Mouse (Mus musculus) forebrain, embryonic 13.5 days (tissue): ENCODE data around the gene Tmem206. TPM values are rescaled to one million over a fixed set of nuclear protein-coding genes. Genes with fewer than 3 reads are reported as not detected.

Source experiments
- ATAC-seq: fragments of 200-750 bp; cut with Nextera tagmentation; 2 replicates; pipeline ENCODE4 v1.8.0; 2017
- H3K27ac ChIP-seq: fragments of 300-500 bp; sonication (generic); 2 replicates; pipeline ENCODE4 v1.5.1; 2015; ENCODE audit warnings: inconsistent platforms, mild to moderate bottlenecking, moderate library complexity
- H3K27me3 ChIP-seq: fragments of 300-500 bp; sonication (generic); 2 replicates; pipeline ENCODE4 v1.6.1; 2015; ENCODE audit warnings: mild to moderate bottlenecking, inconsistent platforms
- H3K36me3 ChIP-seq: fragments of 300-500 bp; sonication (generic); 2 replicates; pipeline ENCODE4 v1.6.1; 2015; ENCODE audit warnings: mild to moderate bottlenecking, inconsistent platforms; ENCODE audit not compliant: poor library complexity, severe bottlenecking
- H3K4me1 ChIP-seq: fragments of 300-500 bp; sonication (generic); 2 replicates; pipeline ENCODE4 v1.6.1; 2015; ENCODE audit warnings: inconsistent platforms
- H3K4me2 ChIP-seq: fragments of 300-500 bp; sonication (generic); 2 replicates; pipeline ENCODE4 v1.6.1; 2015; ENCODE audit warnings: inconsistent platforms, mild to moderate bottlenecking, moderate library complexity
- H3K4me3 ChIP-seq: fragments of 300-500 bp; sonication (generic); 2 replicates; pipeline ENCODE4 v1.5.1; 2015; ENCODE audit warnings: mild to moderate bottlenecking, inconsistent platforms
- H3K9ac ChIP-seq: fragments of 300-500 bp; sonication (generic); 2 replicates; pipeline ENCODE4 v1.6.1; 2015; ENCODE audit warnings: mild to moderate bottlenecking, inconsistent platforms
- H3K9me3 ChIP-seq: fragments of 300-500 bp; sonication (generic); replicated peaks from 2 replicates; pipeline ENCODE4 v1.6.1; 2016; ENCODE audit warnings: inconsistent platforms
- WGBS: fragments of 180-500 bp; shearing (Covaris S2); methylation state at CpG from one replicate; pipeline ENCODE4 v1.1.7; 2015; 5-methylcytosine and 5-hydroxymethylcytosine counted together
- polyA plus RNA-seq: library from polyadenylated mRNA; unstranded; fragments of >200 nt; fragmentation: Nextera tagmentation; extraction: Ambion mirVana; gene quantifications from 2 replicates; pipeline ENCODE4 v1.2.1, GENCODE M21; 2015

Gene Tmem206
- polyA plus RNA-seq, 1 experiment from 2014 or later, result 41.3 TPM

- Histone ChIP-seq H3K27me3 (0 out of 2 replicates have a peak, but pooled peaks cover 3% of the 10 kb centered on the region), H3K4me2 (peak overlapping the region; percentile 63), H3K9me3 (no peaks in the 10 kb centered on the region), H3K27ac (no peak overlapping the region), H3K36me3 (peaks cover 2% of the 10 kb centered on the region; the same call in 1 of the 2 replicates), H3K4me1 (peaks cover 12% of the 10 kb centered on the region), H3K4me3 (no peak overlapping the region), H3K9ac (no peak overlapping the region)
- no peak for ATAC-seq
- 75% methylated on average over 6 of the region's 6 CpGs for WGBS
These were observed 12.6 kb upstream of the Tmem206 start for GRCm38 (mm10) chr1:191313158-191313557.

DNA sequence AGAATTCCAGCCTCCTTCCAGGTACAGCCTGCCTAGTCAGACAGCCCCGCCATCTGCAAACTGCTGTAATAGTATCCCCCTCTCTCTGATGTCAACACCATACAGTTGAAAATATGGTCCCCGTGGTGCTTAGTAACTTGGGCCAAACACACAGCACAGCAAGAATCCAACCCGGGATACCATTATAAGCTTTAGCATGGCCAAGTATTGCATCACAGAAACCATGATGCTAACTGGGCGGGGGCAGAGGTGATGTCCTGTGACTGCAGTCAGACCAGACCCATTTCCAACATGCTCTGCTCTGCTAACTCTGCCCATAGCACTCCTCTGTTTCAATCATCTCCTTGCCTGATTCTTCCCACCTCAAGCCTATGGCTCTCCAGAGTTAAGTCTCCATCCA, 11.8 kb upstream of the Tmem206 start:
- Histone ChIP-seq H3K9ac (no peak overlapping the region), H3K9me3 (no peaks in the 10 kb centered on the region), H3K4me3 (no peak overlapping the region), H3K4me2 (no peak overlapping the region), H3K4me1 (peaks cover 12% of the 10 kb centered on the region), H3K36me3 (no peaks in the 10 kb centered on the region), H3K27me3 (0 out of 2 replicates have a peak, but pooled peaks cover 3% of the 10 kb centered on the region), H3K27ac (no peak overlapping the region)
- ATAC-seq, result no peak
- WGBS, result 82% methylated on average over 4 of the region's 4 CpGs

- no peak for ATAC-seq
- 88% methylated on average over 8 of the region's 8 CpGs for WGBS
- peak overlapping the region; percentile 82 for H3K4me2 ChIP-seq
- no peaks in the 10 kb centered on the region for H3K36me3 ChIP-seq
- no peak overlapping the region for H3K9ac ChIP-seq
- H3K4me1 ChIP-seq, result peaks cover 12% of the 10 kb centered on the region
- H3K27ac ChIP-seq, result no peak overlapping the region
- no peaks in the 10 kb centered on the region for H3K9me3 ChIP-seq
- 0 out of 2 replicates have a peak, but pooled peaks cover 7% of the 10 kb centered on the region for H3K27me3 ChIP-seq
- no peak overlapping the region for H3K4me3 ChIP-seq
These were observed 8.9 kb upstream of the Tmem206 start for GRCm38 (mm10) chr1:191316818-191317217.

DNA sequence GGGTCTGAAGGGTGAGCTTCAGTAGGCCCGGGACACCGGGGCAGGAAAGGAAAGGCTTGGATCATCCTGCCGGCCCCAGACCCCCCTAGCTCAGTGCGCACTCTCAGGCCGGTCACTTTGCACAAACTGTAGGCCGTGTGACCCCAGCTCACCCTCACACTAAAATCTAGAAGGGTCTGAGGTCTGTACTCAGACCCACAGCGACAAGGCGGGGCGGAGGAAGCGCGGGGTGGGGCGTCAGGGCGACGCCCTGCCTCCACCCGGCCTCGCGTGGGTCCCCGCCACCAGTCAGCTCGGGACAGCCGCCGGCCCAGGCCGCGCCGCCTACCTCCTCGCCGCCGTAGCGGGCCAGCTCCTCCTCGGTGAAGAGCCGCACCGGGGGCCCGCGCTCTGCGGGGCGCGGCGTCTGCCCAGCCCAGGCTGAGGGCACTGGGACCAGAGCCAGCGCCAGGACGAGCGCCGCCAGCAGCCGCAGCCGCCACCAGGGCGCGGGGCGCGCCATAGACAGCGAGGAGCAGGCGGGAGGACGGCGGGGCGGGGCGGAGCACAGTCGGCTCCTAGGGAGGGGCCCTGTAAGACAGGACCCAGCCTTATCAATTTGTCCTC, 8.0 kb upstream of the Tmem206 start, which contains the start of gene Nenf:
Gene Nenf (minus strand): TSS at position 604 of the 606 bp plus-strand sequence.
- H3K9me3 ChIP-seq, result no peaks in the 10 kb centered on the region

DNA sequence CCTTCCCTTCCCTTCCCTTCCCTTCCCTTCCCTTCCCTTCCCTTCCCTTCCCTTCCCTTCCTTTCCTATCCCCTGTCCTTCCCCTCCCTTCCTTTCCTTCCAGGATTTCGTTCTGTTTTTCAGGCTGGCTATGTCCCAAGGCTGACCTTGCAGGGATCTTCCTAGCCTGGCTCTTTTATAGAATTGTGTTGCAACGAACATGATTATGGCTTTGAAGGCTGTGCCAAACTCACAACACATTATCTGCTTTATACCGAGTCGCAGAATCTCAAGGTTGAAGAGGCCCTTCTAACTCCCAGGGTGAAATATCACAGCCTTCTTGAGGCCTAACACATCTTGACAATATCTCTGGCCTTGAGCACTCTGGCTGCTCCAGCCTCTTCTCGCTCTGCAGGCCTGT, 7.0 kb upstream of the Tmem206 start:
- peaks cover 8% of the 10 kb centered on the region for H3K4me1 ChIP-seq
- H3K9ac ChIP-seq, result no peak overlapping the region
- no peak overlapping the region for H3K27ac ChIP-seq
- 0 out of 2 replicates have a peak, but pooled peaks cover 7% of the 10 kb centered on the region for H3K27me3 ChIP-seq
- 76% methylated on average over 4 of the region's 5 CpGs for WGBS
- H3K9me3 ChIP-seq, result no peaks in the 10 kb centered on the region
- H3K4me2 ChIP-seq, result no peak overlapping the region
- H3K4me3 ChIP-seq, result no peak overlapping the region
- H3K36me3 ChIP-seq, result no peaks in the 10 kb centered on the region
- no peak for ATAC-seq

More for the DNA sequence above, 8.0 kb upstream of the Tmem206 start, which contains the start of gene Nenf:
- no peak within 1 kb of the TSS for H3K27ac ChIP-seq
- H3K4me1 ChIP-seq, result peaks cover 11% of the 10 kb centered on the region
- WGBS, result under 1% methylated on average over 48 of the region's 54 CpGs
- H3K4me3 ChIP-seq, result peak within 1 kb of the TSS; percentile 60
- peak within 1 kb of the TSS; percentile 82 for H3K4me2 ChIP-seq
- peak within 1 kb of the TSS; percentile 88 for H3K9ac ChIP-seq
- no peaks in the 10 kb centered on the region for H3K36me3 ChIP-seq
- peak; percentile 92 for ATAC-seq
- H3K27me3 ChIP-seq, result 0 out of 2 replicates have a peak, but pooled peaks cover 7% of the 10 kb centered on the region

DNA sequence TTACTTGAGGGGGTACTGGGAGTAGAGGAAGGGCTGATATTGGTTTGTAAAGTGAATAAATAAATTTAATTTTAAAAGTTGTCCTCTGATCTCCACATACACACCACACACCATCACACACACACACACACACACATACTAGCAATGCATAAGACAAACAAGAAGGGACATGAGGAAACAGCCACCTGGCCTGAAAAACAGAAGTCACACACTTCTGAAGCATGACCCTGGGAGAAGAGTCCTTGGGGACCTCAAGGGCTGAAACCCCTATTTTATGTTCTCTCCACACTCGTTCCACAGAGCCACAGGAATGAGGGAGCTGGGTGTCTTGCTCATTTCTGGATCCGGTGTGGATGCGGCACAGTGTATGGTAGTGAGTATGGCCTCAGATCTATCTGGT, 2.3 kb upstream of the Tmem206 start:
- no peak overlapping the region for H3K9ac ChIP-seq
- H3K9me3 ChIP-seq, result no peaks in the 10 kb centered on the region
- no peaks in the 10 kb centered on the region for H3K36me3 ChIP-seq
- H3K4me2 ChIP-seq, result no peak overlapping the region
- H3K27me3 ChIP-seq, result peaks cover 6% of the 10 kb centered on the region; the same call in 1 of the 2 replicates
- WGBS, result 88% methylated on average over 3 of the region's 3 CpGs
- H3K4me1 ChIP-seq, result peaks cover 22% of the 10 kb centered on the region
- ATAC-seq, result no peak
- H3K4me3 ChIP-seq, result no peak overlapping the region
- no peak overlapping the region for H3K27ac ChIP-seq

GRCm38 (mm10) chr1:191324733-191325590, 750 bp upstream of the Tmem206 start:
- peak overlapping the region; percentile 79 for H3K27ac ChIP-seq
- H3K4me2 ChIP-seq, result peak overlapping the region; percentile 88
- ATAC-seq, result peak; percentile 20; the same call in 1 of the 2 replicates
- peaks cover 28% of the 10 kb centered on the region for H3K4me1 ChIP-seq
- no peaks in the 10 kb centered on the region for H3K9me3 ChIP-seq
- peaks cover 5% of the 10 kb centered on the region; the same call in 1 of the 2 replicates for H3K36me3 ChIP-seq
- peak overlapping the region; percentile 43 for H3K9ac ChIP-seq
- peaks cover 6% of the 10 kb centered on the region; the same call in 1 of the 2 replicates for H3K27me3 ChIP-seq
- 85% methylated on average over 7 of the region's 7 CpGs for WGBS
- H3K4me3 ChIP-seq, result no peak overlapping the region

GRCm38 (mm10) chr1:191326233-191326882, 646 bp downstream of the Tmem206 start:
- peak; percentile 71 for ATAC-seq
- Histone ChIP-seq H3K4me2 (peak overlapping the region; percentile 88), H3K4me3 (peak overlapping the region; percentile 87), H3K27me3 (peaks cover 3% of the 10 kb centered on the region; the same call in 1 of the 2 replicates), H3K27ac (peak overlapping the region; percentile 79), H3K9ac (peak overlapping the region; percentile 88), H3K36me3 (peaks cover 12% of the 10 kb centered on the region), H3K4me1 (peaks cover 28% of the 10 kb centered on the region), H3K9me3 (no peaks in the 10 kb centered on the region)
- under 1% methylated on average over 35 of the region's 35 CpGs for WGBS

DNA sequence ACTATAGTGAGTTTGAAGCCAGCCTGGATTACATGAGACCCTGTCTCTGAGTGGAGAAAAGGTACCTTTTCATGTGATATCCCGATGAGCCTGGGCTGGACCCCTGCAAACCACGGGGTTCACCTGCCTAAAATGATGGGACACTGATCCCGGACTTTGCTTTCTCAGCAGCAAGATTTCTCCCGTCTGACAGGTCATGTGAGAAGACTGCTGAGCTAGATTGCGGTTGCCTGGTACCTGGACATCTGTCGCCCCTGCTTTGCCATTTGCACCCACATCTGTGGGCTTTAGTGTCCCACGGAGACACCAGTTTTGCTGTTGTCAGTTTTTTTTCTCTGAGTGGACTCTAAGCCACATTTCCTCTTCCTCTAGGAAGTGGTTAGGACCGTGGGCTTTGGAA, 1.5 kb downstream of the Tmem206 start:
- peaks cover 21% of the 10 kb centered on the region for H3K36me3 ChIP-seq
- no peak for ATAC-seq
- peaks cover 28% of the 10 kb centered on the region for H3K4me1 ChIP-seq
- H3K4me2 ChIP-seq, result peak overlapping the region; percentile 88
- H3K9me3 ChIP-seq, result no peaks in the 10 kb centered on the region
- no peak overlapping the region for H3K27ac ChIP-seq
- WGBS, result 83% methylated on average over 8 of the region's 8 CpGs
- peak overlapping the region; percentile 88 for H3K9ac ChIP-seq
- peaks cover 3% of the 10 kb centered on the region; the same call in 1 of the 2 replicates for H3K27me3 ChIP-seq
- H3K4me3 ChIP-seq, result peak overlapping the region; percentile 87

DNA sequence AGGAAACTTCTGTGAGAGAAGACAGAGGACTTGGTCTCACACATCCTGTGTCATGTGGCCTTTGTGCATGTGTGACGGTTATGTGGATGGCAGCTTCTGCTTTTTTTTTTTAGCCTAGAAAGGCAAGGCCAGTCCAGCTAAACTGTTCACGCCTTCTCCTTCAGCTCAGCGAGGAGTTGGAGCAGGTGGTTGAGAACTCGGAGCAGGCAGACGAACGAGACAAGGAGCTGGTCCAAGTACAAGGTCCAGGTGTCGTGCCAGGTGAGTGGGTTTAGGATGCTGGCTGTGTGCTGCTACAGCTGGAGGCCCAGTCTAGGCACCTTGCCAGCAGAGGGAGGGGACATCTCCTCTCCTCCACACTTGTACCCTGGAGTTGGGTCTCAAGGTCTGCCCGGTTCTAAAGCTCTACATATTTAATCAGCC, 2.3 kb downstream of the Tmem206 start:
- Histone ChIP-seq H3K4me1 (peaks cover 28% of the 10 kb centered on the region), H3K27ac (no peak overlapping the region), H3K27me3 (peaks cover 3% of the 10 kb centered on the region; the same call in 1 of the 2 replicates), H3K36me3 (peaks cover 28% of the 10 kb centered on the region), H3K9ac (peak overlapping the region; percentile 27; the same call in 1 of the 2 replicates), H3K9me3 (no peaks in the 10 kb centered on the region), H3K4me3 (0 out of 2 replicates have a peak overlapping the region, but pooled peaks have one; percentile 0), H3K4me2 (peak overlapping the region; percentile 88)
- no peak for ATAC-seq
- 78% methylated on average over 8 of the region's 8 CpGs for WGBS

GRCm38 (mm10) chr1:191330356-191330755, 4.6 kb downstream of the Tmem206 start:
- Histone ChIP-seq H3K4me1 (peaks cover 28% of the 10 kb centered on the region), H3K27me3 (no peaks in the 10 kb centered on the region), H3K36me3 (peaks cover 48% of the 10 kb centered on the region), H3K4me2 (no peak overlapping the region), H3K9ac (no peak overlapping the region), H3K27ac (no peak overlapping the region), H3K9me3 (no peaks in the 10 kb centered on the region), H3K4me3 (no peak overlapping the region)
- 82% methylated on average over 4 of the region's 4 CpGs for WGBS
- ATAC-seq, result no peak
